Mouse (Mus musculus) lung, embryonic 15.5 days (tissue): Measurements from ENCODE around the gene Arx. TPM values are rescaled to one million over a fixed set of nuclear protein-coding genes. Genes with fewer than 3 reads are reported as not detected.
A peak's percentile ranks its signal among the peaks of the same experiment; 100 is the strongest.

Source experiments
- ATAC-seq: fragments of 200-750 bp; cut with Nextera tagmentation; 2 replicates; pipeline ENCODE4 v1.8.0; 2017; ENCODE audit warnings: moderate number of reproducible peaks, borderline replicate concordance; ENCODE audit not compliant: low FRiP score, low TSS enrichment; ENCODE audit errors: extremely low read depth
- H3K27ac ChIP-seq: fragments of 300-500 bp; sonication (generic); 2 replicates; pipeline ENCODE4 v1.5.1; 2015; ENCODE audit warnings: moderate library complexity, mild to moderate bottlenecking, inconsistent platforms
- H3K27me3 ChIP-seq: fragments of 300-500 bp; sonication (generic); 2 replicates; pipeline ENCODE4 v1.6.1; 2015; ENCODE audit warnings: inconsistent platforms
- H3K36me3 ChIP-seq: fragments of 300-500 bp; sonication (generic); 2 replicates; pipeline ENCODE4 v1.6.1; 2015; ENCODE audit warnings: inconsistent platforms
- H3K4me1 ChIP-seq: fragments of 300-500 bp; sonication (generic); 2 replicates; pipeline ENCODE4 v1.6.1; 2015; ENCODE audit warnings: inconsistent platforms
- H3K4me2 ChIP-seq: fragments of 300-500 bp; sonication (generic); 2 replicates; pipeline ENCODE4 v1.6.1; 2015; ENCODE audit warnings: inconsistent platforms, mild to moderate bottlenecking, moderate library complexity
- H3K4me3 ChIP-seq: fragments of 300-500 bp; sonication (generic); 2 replicates; pipeline ENCODE4 v1.5.1; 2015; ENCODE audit warnings: mild to moderate bottlenecking, inconsistent platforms
- H3K9ac ChIP-seq: fragments of 300-500 bp; sonication (generic); 2 replicates; pipeline ENCODE4 v1.6.1; 2015; ENCODE audit warnings: inconsistent platforms
- H3K9me3 ChIP-seq: fragments of 300-500 bp; sonication (generic); 2 replicates; pipeline ENCODE4 v1.6.1; 2016; ENCODE audit warnings: inconsistent platforms
- WGBS: fragments of 180-500 bp; shearing (Covaris S2); methylation state at CpG from one replicate; pipeline ENCODE4 v1.1.7; 2015; 5-methylcytosine and 5-hydroxymethylcytosine counted together
- polyA plus RNA-seq: library from polyadenylated mRNA; unstranded; fragments of >200 nt; fragmentation: Nextera tagmentation; extraction: Ambion mirVana; gene quantifications from 2 replicates; pipeline ENCODE4 v1.2.1, GENCODE M21; 2015

The Arx gene
- not detected in 2 replicates for polyA plus RNA-seq

- WGBS = 13% methylated on average over 31 of the region's 31 CpGs
- H3K4me2 ChIP-seq = peak within 1 kb of the TSS; percentile 18; the same call in 1 of the 2 replicates
- no peaks in the 10 kb centered on the region for H3K36me3 ChIP-seq
- no peak within 1 kb of the TSS for H3K9ac ChIP-seq
- peak; percentile 91 for ATAC-seq
- no peaks in the 10 kb centered on the region for H3K9me3 ChIP-seq
- H3K27me3 ChIP-seq = peaks cover 94% of the 10 kb centered on the region
- no peak within 1 kb of the TSS for H3K27ac ChIP-seq
- no peak within 1 kb of the TSS for H3K4me3 ChIP-seq
- H3K4me1 ChIP-seq = peaks cover 12% of the 10 kb centered on the region; the same call in 1 of the 2 replicates
Measured at GRCm38 (mm10) chrX:93286291-93286893, at the start of gene Arx. Gene Arx (plus strand): TSS chrX:93286445.

GRCm38 (mm10) chrX:93251329-93251728 lies 34.9 kb upstream of the Arx start:
- WGBS = 59% methylated on average over 1 of the region's 1 CpGs
- ATAC-seq = no peak
- Histone ChIP-seq H3K4me3 (no peak overlapping the region), H3K9me3 (no peaks in the 10 kb centered on the region), H3K4me2 (no peak overlapping the region), H3K9ac (no peak overlapping the region), H3K27ac (no peak overlapping the region), H3K4me1 (no peaks in the 10 kb centered on the region), H3K36me3 (no peaks in the 10 kb centered on the region), H3K27me3 (no peaks in the 10 kb centered on the region)

- ATAC-seq = no peak
- Histone ChIP-seq H3K9me3 (no peaks in the 10 kb centered on the region), H3K4me3 (no peak overlapping the region), H3K9ac (no peak overlapping the region), H3K36me3 (no peaks in the 10 kb centered on the region), H3K4me2 (no peak overlapping the region), H3K4me1 (no peaks in the 10 kb centered on the region), H3K27me3 (peaks cover 29% of the 10 kb centered on the region; the same call in 1 of the 2 replicates), H3K27ac (no peak overlapping the region)
- WGBS = 45% methylated on average over 3 of the region's 3 CpGs
Measured at GRCm38 (mm10) chrX:93275689-93276088, 10.6 kb upstream of the Arx start.

GRCm38 (mm10) chrX:93279940-93280339 lies 6.3 kb upstream of the Arx start:
- no peak overlapping the region for H3K9ac ChIP-seq
- no peak for ATAC-seq
- WGBS = 31% methylated on average over 4 of the region's 11 CpGs
- no peak overlapping the region for H3K4me2 ChIP-seq
- H3K27me3 ChIP-seq = peaks cover 66% of the 10 kb centered on the region
- H3K9me3 ChIP-seq = no peaks in the 10 kb centered on the region
- no peaks in the 10 kb centered on the region for H3K36me3 ChIP-seq
- no peaks in the 10 kb centered on the region for H3K4me1 ChIP-seq
- no peak overlapping the region for H3K27ac ChIP-seq
- H3K4me3 ChIP-seq = no peak overlapping the region

GRCm38 (mm10) chrX:93281028-93281723 lies 5.1 kb upstream of the Arx start:
- peak overlapping the region; percentile 30 for H3K4me2 ChIP-seq
- H3K9ac ChIP-seq = no peak overlapping the region
- peaks cover 71% of the 10 kb centered on the region for H3K27me3 ChIP-seq
- H3K36me3 ChIP-seq = no peaks in the 10 kb centered on the region
- ATAC-seq = no peak
- no peak overlapping the region for H3K27ac ChIP-seq
- H3K4me1 ChIP-seq = no peaks in the 10 kb centered on the region
- WGBS = 15% methylated on average over 23 of the region's 23 CpGs
- 0 out of 2 replicates have a peak overlapping the region, but pooled peaks have one; percentile 7 for H3K4me3 ChIP-seq
- no peaks in the 10 kb centered on the region for H3K9me3 ChIP-seq

- Histone ChIP-seq H3K36me3 (no peaks in the 10 kb centered on the region), H3K4me1 (0 out of 2 replicates have a peak, but pooled peaks cover 4% of the 10 kb centered on the region), H3K4me2 (peak overlapping the region; percentile 30), H3K4me3 (0 out of 2 replicates have a peak overlapping the region, but pooled peaks have one; percentile 7), H3K9me3 (no peaks in the 10 kb centered on the region), H3K9ac (no peak overlapping the region), H3K27ac (no peak overlapping the region), H3K27me3 (peaks cover 75% of the 10 kb centered on the region)
- ATAC-seq = no peak
- WGBS = 15% methylated on average over 3 of the region's 5 CpGs
Measured at GRCm38 (mm10) chrX:93281756-93282155, 4.5 kb upstream of the Arx start.

- Histone ChIP-seq H3K27me3 (peaks cover 87% of the 10 kb centered on the region), H3K4me1 (peaks cover 12% of the 10 kb centered on the region; the same call in 1 of the 2 replicates)
- 10% methylated on average over 10 of the region's 10 CpGs for WGBS
Measured at GRCm38 (mm10) chrX:93285091-93285490, 1.2 kb upstream of the Arx start.

GRCm38 (mm10) chrX:93288339-93288738 lies 2.1 kb downstream of the Arx start:
- Histone ChIP-seq H3K9me3 (no peaks in the 10 kb centered on the region), H3K4me2 (peak overlapping the region; percentile 56), H3K27me3 (peaks cover 93% of the 10 kb centered on the region), H3K9ac (no peak overlapping the region), H3K36me3 (no peaks in the 10 kb centered on the region), H3K27ac (no peak overlapping the region), H3K4me1 (peaks cover 12% of the 10 kb centered on the region; the same call in 1 of the 2 replicates), H3K4me3 (peak overlapping the region; percentile 28)
- ATAC-seq = no peak
- WGBS = 28% methylated on average over 10 of the region's 37 CpGs

More at GRCm38 (mm10) chrX:93285091-93285490, 1.2 kb upstream of the Arx start:
- H3K27ac ChIP-seq = no peak overlapping the region
- no peak overlapping the region for H3K4me3 ChIP-seq
- no peak for ATAC-seq
- H3K36me3 ChIP-seq = no peaks in the 10 kb centered on the region
- H3K9me3 ChIP-seq = no peaks in the 10 kb centered on the region
- H3K4me2 ChIP-seq = no peak overlapping the region
- H3K9ac ChIP-seq = no peak overlapping the region

- Histone ChIP-seq H3K27ac (no peak overlapping the region), H3K9me3 (no peaks in the 10 kb centered on the region), H3K36me3 (no peaks in the 10 kb centered on the region), H3K4me2 (peak overlapping the region; percentile 56), H3K27me3 (peaks cover 98% of the 10 kb centered on the region), H3K4me3 (peak overlapping the region; percentile 28), H3K4me1 (peaks cover 12% of the 10 kb centered on the region; the same call in 1 of the 2 replicates), H3K9ac (no peak overlapping the region)
- ATAC-seq = no peak
- 11% methylated on average over 28 of the region's 37 CpGs for WGBS
Measured at GRCm38 (mm10) chrX:93289076-93289475, 2.8 kb downstream of the Arx start.

- ATAC-seq = no peak
- H3K9me3 ChIP-seq = no peaks in the 10 kb centered on the region
- peaks cover 98% of the 10 kb centered on the region for H3K27me3 ChIP-seq
- H3K4me3 ChIP-seq = no peak overlapping the region
- H3K36me3 ChIP-seq = no peaks in the 10 kb centered on the region
- H3K4me2 ChIP-seq = no peak overlapping the region
- 15% methylated on average over 12 of the region's 12 CpGs for WGBS
- H3K27ac ChIP-seq = no peak overlapping the region
- H3K9ac ChIP-seq = no peak overlapping the region
- peaks cover 12% of the 10 kb centered on the region; the same call in 1 of the 2 replicates for H3K4me1 ChIP-seq
Measured at GRCm38 (mm10) chrX:93289851-93290380, 3.7 kb downstream of the Arx start.

GRCm38 (mm10) chrX:93292031-93292430 lies 5.8 kb downstream of the Arx start:
- Histone ChIP-seq H3K36me3 (no peaks in the 10 kb centered on the region), H3K4me1 (peaks cover 8% of the 10 kb centered on the region; the same call in 1 of the 2 replicates), H3K27ac (no peak overlapping the region), H3K27me3 (peaks cover 97% of the 10 kb centered on the region), H3K4me2 (no peak overlapping the region), H3K9me3 (no peaks in the 10 kb centered on the region), H3K4me3 (no peak overlapping the region), H3K9ac (no peak overlapping the region)
- 18% methylated on average over 6 of the region's 6 CpGs for WGBS
- no peak for ATAC-seq
